Mouse (Mus musculus) limb, embryonic 14.5 days (tissue): ENCODE measurements around the gene Nhsl1. TPM values are rescaled to one million over a fixed set of nuclear protein-coding genes. Genes with fewer than 3 reads are reported as not detected.

Experiments used
- ATAC-seq: fragments of 200-750 bp; cut with Nextera tagmentation; 2 replicates; pipeline ENCODE4 v1.8.0; 2017; ENCODE audit warnings: low read depth, moderate number of reproducible peaks, moderate TSS enrichment; ENCODE audit not compliant: low FRiP score
- DNase-seq: peaks from one replicate; pipeline ENCODE4 v3.0.0-alpha.2; 2015; ENCODE audit warnings: low spot score
- H3K27ac ChIP-seq: fragments of 300-500 bp; sonication (generic); replicated peaks from 2 replicates; pipeline ENCODE4 v1.5.1; 2014; ENCODE audit warnings: low read depth, mild to moderate bottlenecking, low read length, moderate library complexity, mixed read lengths
- H3K27me3 ChIP-seq: fragments of 300-500 bp; sonication (generic); 2 replicates; pipeline ENCODE4 v1.6.1; 2014; ENCODE audit warnings: low read length, mixed read lengths; ENCODE audit not compliant: control insufficient read depth, insufficient read depth
- H3K36me3 ChIP-seq: fragments of 300-500 bp; sonication (generic); 2 replicates; pipeline ENCODE4 v1.6.1; 2014; ENCODE audit warnings: mild to moderate bottlenecking, low read length, moderate library complexity, mixed read lengths; ENCODE audit not compliant: control insufficient read depth, insufficient read depth
- H3K4me1 ChIP-seq: fragments of 300-500 bp; sonication (generic); 2 replicates; pipeline ENCODE4 v1.6.1; 2014; ENCODE audit warnings: antibody characterized with exemption, low read length, mixed read lengths; ENCODE audit not compliant: control insufficient read depth, insufficient read depth
- H3K4me2 ChIP-seq: fragments of 300-500 bp; sonication (generic); replicated peaks from 2 replicates; pipeline ENCODE4 v1.6.1; 2014; ENCODE audit warnings: low read depth, mild to moderate bottlenecking, low read length, moderate library complexity; ENCODE audit not compliant: severe bottlenecking
- H3K4me3 ChIP-seq: fragments of 300-500 bp; sonication (generic); replicated peaks from 2 replicates; pipeline ENCODE4 v1.5.1; 2014; ENCODE audit warnings: low read length
- H3K9ac ChIP-seq: fragments of 300-500 bp; sonication (generic); 2 replicates; pipeline ENCODE4 v1.6.1; 2014; ENCODE audit warnings: mild to moderate bottlenecking, low read depth, low read length, moderate library complexity; ENCODE audit not compliant: severe bottlenecking
- H3K9me3 ChIP-seq: fragments of 300-500 bp; sonication (generic); 2 replicates; pipeline ENCODE4 v1.6.1; 2016; ENCODE audit warnings: low read length; ENCODE audit not compliant: control insufficient read depth
- POLR2A ChIP-seq: fragments of 200-500 bp; IDR thresholded peaks from 2 replicates; pipeline ENCODE4 v1.8.0; 2012; ENCODE audit warnings: inconsistent platforms, mild to moderate bottlenecking, moderate library complexity, borderline replicate concordance; ENCODE audit not compliant: insufficient read depth, insufficient read length; ENCODE audit errors: extremely low read depth
- WGBS: fragments of 180-500 bp; shearing (Covaris S2); extraction: QIAGEN DNeasy Blood & Tissue Kit; methylation state at CpG from one replicate; pipeline ENCODE4 v1.1.7; 2014; 5-methylcytosine and 5-hydroxymethylcytosine counted together
- polyA plus RNA-seq, 2 experiments: library from polyadenylated mRNA; depleted of rRNA in 1 of 2; stranded (reverse) in 1 of 2; unstranded in 1 of 2; fragments of >200 nt; fragmentation: Nextera tagmentation in 1 of 2; extraction: Ambion mirVana in 1 of 2; gene quantifications; 2 replicates each; pipeline versions ENCODE4 v1.2.1 to v1.2.3; 2012 to 2014

Nhsl1 gene
- polyA plus RNA-seq, 2 experiments: 14.5 to 16.6 TPM

- DNase-seq: no peak
- no peak overlapping the region for H3K4me3 ChIP-seq
- no peak for ATAC-seq
- H3K36me3 ChIP-seq: no peaks in the 10 kb centered on the region
- no peak for TF ChIP-seq POLR2A
- H3K27me3 ChIP-seq: no peaks in the 10 kb centered on the region
- no peak overlapping the region for H3K4me2 ChIP-seq
- H3K27ac ChIP-seq: no peak overlapping the region
- no peak overlapping the region for H3K9ac ChIP-seq
- WGBS: 60% methylated on average over 4 of the region's 4 CpGs
- H3K4me1 ChIP-seq: peaks cover 13% of the 10 kb centered on the region
- no peaks in the 10 kb centered on the region for H3K9me3 ChIP-seq
Measured at GRCm38 (mm10) chr10:18323701-18324100, 4.9 kb downstream of the Nhsl1 start.

GRCm38 (mm10) chr10:18328331-18328908, 9.6 kb downstream of the Nhsl1 start:
- peaks cover 17% of the 10 kb centered on the region for H3K4me1 ChIP-seq
- WGBS: 69% methylated on average over 5 of the region's 5 CpGs
- no peak overlapping the region for H3K27ac ChIP-seq
- no peak overlapping the region for H3K4me3 ChIP-seq
- no peaks in the 10 kb centered on the region for H3K9me3 ChIP-seq
- DNase-seq: no peak
- no peak overlapping the region for H3K4me2 ChIP-seq
- no peak overlapping the region for H3K9ac ChIP-seq
- H3K36me3 ChIP-seq: no peaks in the 10 kb centered on the region
- H3K27me3 ChIP-seq: no peaks in the 10 kb centered on the region
- no peak for ATAC-seq
- no peak for TF ChIP-seq POLR2A

- Histone ChIP-seq H3K9me3 (no peaks in the 10 kb centered on the region), H3K36me3 (no peaks in the 10 kb centered on the region), H3K4me3 (peak overlapping the region; percentile 34), H3K4me1 (peaks cover 17% of the 10 kb centered on the region), H3K9ac (peak overlapping the region; percentile 48), H3K27ac (no peak overlapping the region), H3K27me3 (no peaks in the 10 kb centered on the region), H3K4me2 (peak overlapping the region; percentile 64)
- no peak for TF ChIP-seq POLR2A
- ATAC-seq: no peak
- WGBS: 5% methylated on average over 22 of the region's 23 CpGs
- peak; percentile 31 for DNase-seq
Measured at GRCm38 (mm10) chr10:18329096-18330038, 10.6 kb downstream of the Nhsl1 start.

GRCm38 (mm10) chr10:18330445-18330844, 11.7 kb downstream of the Nhsl1 start:
- no peak for TF ChIP-seq POLR2A
- ATAC-seq (no peak), DNase-seq (no peak)
- 91% methylated on average over 5 of the region's 5 CpGs for WGBS
- Histone ChIP-seq H3K9me3 (no peaks in the 10 kb centered on the region), H3K4me1 (peaks cover 17% of the 10 kb centered on the region), H3K9ac (no peak overlapping the region), H3K27ac (no peak overlapping the region), H3K36me3 (no peaks in the 10 kb centered on the region), H3K4me2 (no peak overlapping the region), H3K27me3 (no peaks in the 10 kb centered on the region), H3K4me3 (no peak overlapping the region)

GRCm38 (mm10) chr10:18333575-18333974, 14.8 kb downstream of the Nhsl1 start:
- no peak for TF ChIP-seq POLR2A
- WGBS: 48% methylated on average over 4 of the region's 4 CpGs
- no peak overlapping the region for H3K4me3 ChIP-seq
- DNase-seq: no peak
- no peaks in the 10 kb centered on the region for H3K36me3 ChIP-seq
- no peak for ATAC-seq
- H3K27me3 ChIP-seq: no peaks in the 10 kb centered on the region
- no peaks in the 10 kb centered on the region for H3K9me3 ChIP-seq
- no peak overlapping the region for H3K9ac ChIP-seq
- H3K4me2 ChIP-seq: no peak overlapping the region
- no peak overlapping the region for H3K27ac ChIP-seq
- H3K4me1 ChIP-seq: peaks cover 14% of the 10 kb centered on the region
